Mouse (Mus musculus) E14TG2a.4 (cell line): ENCODE data around the gene Allc.

Source experiments
- CTCF ChIP-seq: conservative IDR thresholded peaks from 2 replicates; pipeline ENCODE4 v1.5.1; 2014; ENCODE audit warnings: low read length
- NANOG ChIP-seq: IDR thresholded peaks from 2 replicates; pipeline ENCODE4 v1.6.1; 2014; ENCODE audit warnings: borderline replicate concordance, low read length, mixed read lengths
- POU5F1 ChIP-seq: IDR thresholded peaks from 2 replicates; pipeline ENCODE4 v1.6.1; 2014; ENCODE audit warnings: low read length, borderline replicate concordance

DNA sequence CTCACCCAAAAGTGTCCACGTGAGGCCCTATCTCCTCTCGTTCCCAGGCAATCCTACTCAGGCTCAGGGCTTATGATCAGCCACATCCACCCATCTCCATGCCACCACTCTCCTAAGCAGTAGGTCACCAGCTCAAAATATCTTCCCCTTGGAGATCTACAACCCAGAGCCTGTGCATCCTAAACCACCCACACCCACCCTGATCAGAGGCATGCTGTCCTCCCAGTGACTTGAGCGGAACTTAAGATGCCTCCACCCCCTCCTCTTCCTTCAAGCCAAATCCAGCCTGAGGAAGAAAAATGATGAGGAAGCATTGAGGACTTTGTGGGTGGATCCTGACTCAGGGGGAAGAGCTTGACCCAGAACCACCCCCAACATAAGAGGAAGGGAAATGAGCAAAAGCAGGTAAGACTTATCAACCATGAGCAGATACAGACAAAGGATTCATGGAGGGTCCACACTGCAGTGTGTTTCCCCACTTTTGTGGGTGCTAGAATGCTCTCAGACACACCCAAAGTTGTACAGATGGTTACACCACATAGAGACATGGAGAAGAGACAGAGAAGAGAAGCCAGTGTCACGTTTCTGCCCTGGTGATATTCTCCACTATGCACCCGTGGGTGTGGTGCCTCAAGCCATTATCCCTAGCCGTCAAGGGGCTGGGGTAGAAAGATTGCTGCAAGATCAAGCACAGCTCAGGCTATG, 6.8 kb downstream of the Allc start:
- TF ChIP-seq CTCF (no peak), NANOG (no peak), POU5F1 (no peak)
